Mouse (Mus musculus): ENCODE measurements at regions not wholly inside any gene's neighbourhood (a gene's known extent, or its start where the extent isn't known, plus 50 kb on each side); places are given as distances from the start of the nearest gene placed in this dataset.

DNA sequence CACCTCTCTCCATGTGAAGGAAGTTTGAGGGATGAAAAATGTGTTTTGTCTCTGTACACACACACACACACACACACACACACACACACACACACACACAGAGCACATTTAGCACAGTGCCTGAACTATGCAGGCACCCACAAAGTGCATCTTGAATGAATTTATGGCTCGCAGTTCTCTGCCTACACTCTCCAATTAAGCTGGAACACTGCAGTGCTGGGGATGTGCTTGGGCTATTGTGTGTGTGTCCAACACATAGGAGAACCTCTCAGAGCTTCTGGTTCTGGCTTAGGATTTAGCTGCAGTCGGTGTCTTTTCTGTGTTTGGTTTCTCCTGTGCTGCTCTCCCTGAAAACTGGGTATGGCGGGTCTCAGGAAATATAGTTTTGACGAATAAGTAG, 83.1 kb downstream of the Hes1 start:
- TF ChIP-seq POLR2A (IDR thresholded peaks at IDR 0.05; ENCODE audit: borderline replicate concordance, control insufficient read depth, low read depth, low read length), result no peak
- TF ChIP-seq CTCF (IDR thresholded peaks at IDR 0.05; ENCODE audit: control insufficient read depth, insufficient read depth, low read length), result no peak
- Histone ChIP-seq H3K4me3 (replicated peaks; ENCODE audit: control insufficient read depth, low read depth, low read length) (no peak overlapping the region), H3K27ac (ENCODE audit: control insufficient read depth, insufficient read depth, low read depth, low read length, poor library complexity) (no peak overlapping the region), H3K4me1 (ENCODE audit: control insufficient read depth, insufficient read depth, low read length) (peaks cover 4% of the 10 kb centered on the region; the same call in 1 of the 2 replicates)
- WGBS, result 78% methylated on average over 4 of the region's 4 CpGs

DNA sequence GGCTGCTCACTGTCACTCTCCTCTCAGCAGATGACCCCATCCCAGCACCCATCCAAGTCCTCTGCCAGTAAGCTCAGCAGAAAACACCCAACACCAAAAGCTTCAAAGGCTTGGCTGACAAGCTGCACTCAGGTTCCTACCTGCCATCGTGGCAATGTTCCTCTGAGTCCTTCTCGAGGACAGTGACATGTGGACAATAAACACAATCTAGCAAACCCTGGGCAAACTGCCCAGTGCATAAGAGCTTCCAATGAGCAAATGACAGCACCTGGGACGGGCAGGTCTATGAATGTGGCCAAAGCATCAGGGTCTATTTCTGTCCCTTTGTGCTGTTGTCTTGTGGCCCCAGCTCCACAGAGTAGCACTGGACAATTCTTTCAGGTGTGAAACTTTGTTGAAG, 86.9 kb downstream of the Hes1 start:
- Histone ChIP-seq H3K4me1 (ENCODE audit: control insufficient read depth, insufficient read depth, low read length) (peaks cover 1% of the 10 kb centered on the region; the same call in 1 of the 2 replicates), H3K4me3 (replicated peaks; ENCODE audit: control insufficient read depth, low read depth, low read length) (no peak overlapping the region), H3K27ac (ENCODE audit: control insufficient read depth, insufficient read depth, low read depth, low read length, poor library complexity) (no peak overlapping the region)
- TF ChIP-seq POLR2A (IDR thresholded peaks at IDR 0.05; ENCODE audit: borderline replicate concordance, control insufficient read depth, low read depth, low read length) (no peak), CTCF (IDR thresholded peaks at IDR 0.05; ENCODE audit: control insufficient read depth, insufficient read depth, low read length) (no peak)
- 74% methylated on average over 3 of the region's 3 CpGs for WGBS

DNA sequence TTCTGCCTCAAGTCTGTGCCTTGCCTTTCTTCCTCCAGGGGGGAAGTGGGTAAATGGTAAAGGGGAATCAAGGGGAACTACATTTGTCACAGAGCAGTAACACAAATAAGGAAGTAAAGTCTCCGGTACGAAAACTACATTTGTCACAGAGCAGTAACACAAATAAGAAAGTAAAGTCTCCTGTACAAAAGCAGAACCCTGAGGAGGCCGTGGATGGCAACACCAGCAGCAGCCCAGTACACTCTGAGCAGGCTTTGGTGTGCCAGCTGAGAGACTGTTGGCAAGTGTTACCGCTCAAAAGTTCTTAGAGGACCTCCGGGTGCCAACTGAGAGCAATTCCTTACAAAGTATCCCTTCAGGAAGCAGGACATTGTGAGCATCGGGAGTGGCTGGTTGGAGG, 90.9 kb downstream of the Hes1 start:
- 5% methylated on average over 6 of the region's 6 CpGs for WGBS
- TF ChIP-seq CTCF (IDR thresholded peaks at IDR 0.05; ENCODE audit: control insufficient read depth, insufficient read depth, low read length), result no peak
- no peak for TF ChIP-seq POLR2A (IDR thresholded peaks at IDR 0.05; ENCODE audit: borderline replicate concordance, control insufficient read depth, low read depth, low read length)
- no peaks in the 10 kb centered on the region for H3K4me1 ChIP-seq (ENCODE audit: control insufficient read depth, insufficient read depth, low read length)
- H3K27ac ChIP-seq (ENCODE audit: control insufficient read depth, insufficient read depth, low read depth, low read length, poor library complexity), result peak overlapping the region; percentile 73
- no peak overlapping the region for H3K4me3 ChIP-seq (replicated peaks; ENCODE audit: control insufficient read depth, low read depth, low read length)

DNA sequence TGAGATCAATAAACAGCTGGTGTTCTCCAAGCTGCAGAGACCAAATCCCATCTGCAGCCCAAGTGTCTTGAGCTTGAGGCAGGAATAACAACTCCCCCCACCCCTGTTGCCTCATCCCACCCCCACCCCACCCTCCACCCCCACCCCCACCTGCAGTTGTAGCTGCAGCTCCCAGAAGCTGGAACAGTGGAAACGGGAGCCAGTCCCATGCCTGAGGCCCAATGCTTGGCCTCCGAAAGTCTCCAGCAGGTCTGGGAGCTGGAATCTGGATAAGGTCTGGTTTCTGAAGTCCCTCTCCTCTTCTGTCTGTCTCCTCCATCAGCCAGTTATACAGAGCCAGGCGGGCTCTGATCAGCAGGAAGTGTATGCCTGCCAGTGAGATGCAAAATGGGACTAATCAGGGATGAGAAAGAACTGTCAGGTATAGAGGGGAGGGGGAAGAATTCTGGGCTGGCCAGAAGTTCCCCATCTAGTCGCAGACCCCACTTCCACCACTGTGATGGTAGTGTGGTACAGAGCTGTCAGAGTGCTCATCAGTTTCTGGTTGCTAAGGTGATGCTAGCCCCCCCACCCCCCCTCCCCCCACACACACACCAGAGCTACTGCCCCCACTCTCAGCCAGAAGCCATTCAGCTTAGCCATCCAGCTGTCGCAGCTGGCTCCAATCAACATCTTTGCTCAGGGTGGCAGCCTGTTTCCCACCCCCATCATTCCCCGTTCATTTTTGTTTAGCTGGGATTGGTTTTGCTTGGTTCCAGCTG, 91.5 kb downstream of the Hes1 start:
- WGBS, result 63% methylated on average over 6 of the region's 6 CpGs
- Histone ChIP-seq H3K4me1 (ENCODE audit: control insufficient read depth, insufficient read depth, low read length) (no peaks in the 10 kb centered on the region), H3K4me3 (replicated peaks; ENCODE audit: control insufficient read depth, low read depth, low read length) (no peak overlapping the region), H3K27ac (ENCODE audit: control insufficient read depth, insufficient read depth, low read depth, low read length, poor library complexity) (peak overlapping the region; percentile 73)
- TF ChIP-seq CTCF (IDR thresholded peaks at IDR 0.05; ENCODE audit: control insufficient read depth, insufficient read depth, low read length), result no peak
- TF ChIP-seq POLR2A (IDR thresholded peaks at IDR 0.05; ENCODE audit: borderline replicate concordance, control insufficient read depth, low read depth, low read length), result no peak

DNA sequence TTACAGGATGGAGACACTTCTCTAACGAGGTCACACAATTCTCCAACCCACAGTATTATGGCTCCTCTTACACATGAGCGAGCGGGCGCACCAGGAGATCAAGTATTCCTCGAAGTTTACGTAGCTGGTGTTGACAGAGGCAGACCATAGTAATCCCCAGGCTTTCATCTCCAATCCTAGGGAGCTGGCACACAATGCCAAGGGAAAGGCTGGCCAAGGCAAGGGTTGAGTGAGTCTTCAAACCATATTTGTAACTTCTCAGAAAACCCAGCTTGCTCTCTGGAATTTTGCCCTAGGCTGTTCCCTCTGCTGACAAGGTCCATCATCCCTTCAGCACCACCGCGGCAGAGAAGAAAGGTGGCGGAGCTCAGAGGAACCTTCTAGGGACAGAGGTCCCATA, 94.0 kb downstream of the Hes1 start:
- Histone ChIP-seq H3K27ac (ENCODE audit: control insufficient read depth, insufficient read depth, low read depth, low read length, poor library complexity) (no peak overlapping the region), H3K4me3 (replicated peaks; ENCODE audit: control insufficient read depth, low read depth, low read length) (no peak overlapping the region), H3K4me1 (ENCODE audit: control insufficient read depth, insufficient read depth, low read length) (no peaks in the 10 kb centered on the region)
- WGBS, result 93% methylated on average over 9 of the region's 9 CpGs
- TF ChIP-seq POLR2A (IDR thresholded peaks at IDR 0.05; ENCODE audit: borderline replicate concordance, control insufficient read depth, low read depth, low read length) (no peak), CTCF (IDR thresholded peaks at IDR 0.05; ENCODE audit: control insufficient read depth, insufficient read depth, low read length) (no peak)

DNA sequence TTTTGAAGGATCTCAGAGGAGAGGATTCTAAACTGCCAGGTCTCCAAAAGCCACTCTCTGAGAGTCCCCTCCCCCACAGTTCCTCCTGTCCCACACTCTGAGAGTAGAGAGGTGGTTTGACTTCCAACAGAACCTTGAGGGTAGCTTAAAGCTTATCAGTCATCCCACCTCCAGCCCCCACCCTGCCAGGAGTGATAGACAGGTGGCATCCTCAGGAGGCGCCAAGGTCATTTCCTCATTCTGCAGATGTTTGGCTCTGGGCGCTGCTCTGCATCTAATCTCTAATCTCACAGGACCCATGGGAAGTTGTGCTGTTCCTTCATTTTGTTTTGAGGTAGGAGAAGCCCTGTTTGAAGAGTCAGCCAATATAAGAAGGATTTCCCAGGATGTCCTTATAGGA, 96.2 kb downstream of the Hes1 start:
- H3K4me3 ChIP-seq (replicated peaks; ENCODE audit: control insufficient read depth, low read depth, low read length), result no peak overlapping the region
- 6% methylated on average over 2 of the region's 2 CpGs for WGBS
- H3K27ac ChIP-seq (ENCODE audit: control insufficient read depth, insufficient read depth, low read depth, low read length, poor library complexity), result no peak overlapping the region
- TF ChIP-seq CTCF (IDR thresholded peaks at IDR 0.05; ENCODE audit: control insufficient read depth, insufficient read depth, low read length), result no peak
- no peak for TF ChIP-seq POLR2A (IDR thresholded peaks at IDR 0.05; ENCODE audit: borderline replicate concordance, control insufficient read depth, low read depth, low read length)
- no peaks in the 10 kb centered on the region for H3K4me1 ChIP-seq (ENCODE audit: control insufficient read depth, insufficient read depth, low read length)

DNA sequence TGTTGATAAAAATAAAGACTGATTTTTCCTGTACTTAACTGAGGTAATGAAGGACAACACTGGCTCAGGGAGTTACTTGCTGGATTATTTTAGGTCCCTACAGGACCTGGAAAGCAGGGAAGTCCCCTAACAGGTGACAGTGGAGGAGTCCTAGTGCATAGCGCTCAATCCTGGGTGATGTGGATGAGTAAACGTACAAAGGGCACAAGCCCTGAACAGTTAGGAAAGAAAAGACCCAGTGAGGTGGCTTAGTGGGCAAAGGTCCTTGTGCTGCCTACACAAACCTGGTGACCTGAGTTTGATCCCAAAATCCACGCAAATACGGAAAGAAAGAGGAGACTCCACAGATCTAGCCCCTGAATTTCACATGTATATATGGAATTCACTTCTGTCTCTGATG, 99.1 kb downstream of the Hes1 start:
- TF ChIP-seq POLR2A (IDR thresholded peaks at IDR 0.05; ENCODE audit: borderline replicate concordance, control insufficient read depth, low read depth, low read length) (no peak), CTCF (IDR thresholded peaks at IDR 0.05; ENCODE audit: control insufficient read depth, insufficient read depth, low read length) (no peak)
- H3K4me3 ChIP-seq (replicated peaks; ENCODE audit: control insufficient read depth, low read depth, low read length), result no peak overlapping the region

DNA sequence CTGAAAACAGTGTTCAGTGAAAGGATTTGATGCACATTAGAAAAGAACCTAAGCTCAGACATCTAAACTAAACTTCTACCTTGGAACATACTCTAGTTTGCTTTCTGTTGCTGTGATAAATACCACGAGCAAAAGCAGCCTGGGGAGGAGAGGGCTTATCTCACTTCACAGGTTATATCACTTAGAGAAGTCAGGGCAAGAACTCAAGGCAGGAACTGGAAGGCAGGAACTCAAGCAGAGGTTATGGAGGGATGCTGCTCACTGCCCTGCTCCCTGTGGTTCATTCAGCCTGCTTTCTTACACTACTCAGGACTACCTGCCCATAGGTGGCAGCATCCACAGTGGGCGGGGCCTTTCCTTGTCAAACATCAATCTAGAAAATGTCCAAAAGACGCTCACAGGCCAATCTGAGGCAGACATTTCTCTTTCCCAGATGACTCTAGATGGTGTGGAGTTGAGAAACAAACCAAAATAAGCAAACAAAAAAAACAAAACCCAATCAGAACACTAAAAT, 101.5 kb downstream of the Hes1 start:
- H3K4me3 ChIP-seq (replicated peaks; ENCODE audit: control insufficient read depth, low read depth, low read length), result no peak overlapping the region

More for the DNA sequence above, 99.1 kb downstream of the Hes1 start:
- Histone ChIP-seq H3K27ac (ENCODE audit: control insufficient read depth, insufficient read depth, low read depth, low read length, poor library complexity) (no peak overlapping the region), H3K4me1 (ENCODE audit: control insufficient read depth, insufficient read depth, low read length) (no peaks in the 10 kb centered on the region)
- WGBS, result 80% methylated on average over 4 of the region's 4 CpGs

More for the DNA sequence above, 101.5 kb downstream of the Hes1 start:
- H3K4me1 ChIP-seq (ENCODE audit: control insufficient read depth, insufficient read depth, low read length), result no peaks in the 10 kb centered on the region
- TF ChIP-seq CTCF (IDR thresholded peaks at IDR 0.05; ENCODE audit: control insufficient read depth, insufficient read depth, low read length), result no peak
- TF ChIP-seq POLR2A (IDR thresholded peaks at IDR 0.05; ENCODE audit: borderline replicate concordance, control insufficient read depth, low read depth, low read length), result no peak
- H3K27ac ChIP-seq (ENCODE audit: control insufficient read depth, insufficient read depth, low read depth, low read length, poor library complexity), result no peak overlapping the region
- WGBS, result 70% methylated on average over 3 of the region's 3 CpGs
